Mouse (Mus musculus) subcutaneous adipose tissue, adult 2 months (tissue): ENCODE results near the gene Ruvbl2. TPM values are rescaled to one million over a fixed set of nuclear protein-coding genes. Genes with fewer than 3 reads are reported as not detected.

Source experiments
- polyA plus RNA-seq: library from polyadenylated mRNA; depleted of rRNA; stranded (reverse); fragments of >200 nt; gene quantifications from 2 replicates; pipeline ENCODE4 v1.2.3, GENCODE M21; 2012; ENCODE audit warnings: low replicate concordance; rRNA removed

Ruvbl2 gene
- polyA plus RNA-seq = 41.3 and 83.3 TPM in 2 replicates

DNA sequence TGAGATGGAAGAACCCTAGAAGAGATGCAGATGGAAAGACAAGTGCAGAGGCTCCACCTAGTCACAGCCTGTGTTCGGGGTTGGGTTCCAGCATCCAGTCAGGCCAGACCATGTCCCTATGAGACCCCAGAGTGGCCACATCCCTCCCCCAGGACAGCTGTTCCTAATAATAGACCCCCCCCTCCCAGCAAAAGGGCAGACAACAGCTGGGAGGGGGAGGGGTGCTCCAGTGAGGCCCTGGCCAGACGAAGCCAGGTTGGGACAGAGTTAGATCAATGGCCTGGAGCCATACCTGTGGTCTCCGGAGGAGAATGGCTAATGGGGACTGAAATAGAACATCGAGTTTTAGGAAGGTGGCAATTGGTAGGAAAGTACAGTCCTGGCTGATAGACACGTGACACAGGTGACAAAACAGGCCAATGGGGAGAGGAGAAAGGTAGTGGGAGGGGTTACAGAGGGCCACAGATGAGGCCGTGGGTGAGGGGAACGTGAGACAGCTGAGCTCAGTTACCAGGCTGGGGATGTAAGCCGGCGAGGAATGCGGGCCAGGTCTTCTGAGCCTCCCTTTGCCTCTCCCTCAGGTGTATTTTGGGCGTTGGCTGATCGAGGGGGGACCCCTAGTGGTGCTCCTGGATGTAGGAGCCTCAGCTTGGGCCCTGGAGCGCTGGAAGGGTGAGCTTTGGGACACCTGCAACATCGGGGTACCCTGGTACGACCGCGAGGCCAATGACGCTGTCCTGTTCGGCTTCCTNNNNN lies at the start of gene Ruvbl2:
Gene Ruvbl2, minus strand, starts transcription at position 576 of the 756 bp plus-strand sequence.

DNA sequence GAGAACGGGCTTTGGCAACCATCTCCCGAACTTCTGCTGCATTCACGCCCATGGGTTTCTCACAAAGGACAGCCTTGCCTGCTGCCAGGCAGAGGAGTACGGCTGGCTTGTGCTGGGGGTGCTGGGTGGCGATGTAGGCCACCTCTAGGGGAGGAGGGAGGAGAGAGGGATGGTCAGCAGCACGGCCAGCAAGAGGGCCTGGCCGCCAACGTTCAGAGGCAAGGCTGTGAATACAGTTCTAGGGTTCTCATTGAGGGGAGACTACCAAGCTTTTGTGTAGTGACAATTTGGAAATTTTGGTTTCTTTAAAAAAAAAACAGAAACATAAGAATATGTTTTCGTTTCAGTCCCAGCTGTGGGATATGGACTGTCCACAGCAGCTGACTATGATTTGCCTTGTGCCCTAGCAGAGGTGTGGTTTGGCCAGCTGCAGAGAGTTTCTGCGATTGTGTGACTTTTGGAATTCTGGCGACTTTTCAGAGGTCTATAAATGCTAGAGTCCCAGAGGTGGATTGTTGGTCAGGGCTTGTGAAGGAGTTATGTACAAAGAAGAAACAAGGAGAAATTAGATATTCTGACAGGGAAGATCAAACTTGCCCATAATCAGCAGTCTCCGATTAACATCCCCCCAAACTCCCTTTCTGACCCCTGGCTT lies 49.0 kb upstream of the Ruvbl2 start, which contains the start of gene Gm45808:
Gene Gm45808, minus strand, starts transcription at position 51 of the 655 bp plus-strand sequence.

DNA sequence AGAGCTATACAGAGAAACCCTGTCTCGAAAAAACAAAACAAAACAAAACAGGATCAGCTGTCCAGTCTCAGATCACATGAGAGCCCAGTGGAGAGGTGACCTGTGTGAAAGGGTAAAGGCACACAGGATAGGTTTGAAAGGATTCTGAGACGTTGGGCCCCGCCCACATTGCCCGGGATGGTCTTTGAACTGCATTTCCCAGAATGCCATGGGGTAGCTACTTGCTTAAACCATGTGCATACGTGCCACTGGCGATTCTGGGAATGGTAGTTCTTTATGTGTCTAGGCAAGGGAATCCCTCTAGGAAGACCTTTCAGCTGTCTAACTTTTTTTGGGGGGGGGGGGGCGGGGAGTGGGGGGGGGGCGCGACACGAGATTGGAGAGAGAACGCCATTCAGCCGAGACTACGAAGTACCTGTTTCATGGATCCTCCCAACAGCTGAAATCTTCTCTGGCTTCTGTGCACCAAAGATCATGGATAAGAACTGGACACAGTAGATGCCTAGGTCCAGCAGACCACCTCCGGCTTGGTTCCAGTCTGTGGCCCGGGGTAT lies 43.6 kb upstream of the Ruvbl2 start, which contains the start of gene Tulp2:
Gene Tulp2, plus strand, starts transcription at position 504 of the 554 bp plus-strand sequence.

DNA sequence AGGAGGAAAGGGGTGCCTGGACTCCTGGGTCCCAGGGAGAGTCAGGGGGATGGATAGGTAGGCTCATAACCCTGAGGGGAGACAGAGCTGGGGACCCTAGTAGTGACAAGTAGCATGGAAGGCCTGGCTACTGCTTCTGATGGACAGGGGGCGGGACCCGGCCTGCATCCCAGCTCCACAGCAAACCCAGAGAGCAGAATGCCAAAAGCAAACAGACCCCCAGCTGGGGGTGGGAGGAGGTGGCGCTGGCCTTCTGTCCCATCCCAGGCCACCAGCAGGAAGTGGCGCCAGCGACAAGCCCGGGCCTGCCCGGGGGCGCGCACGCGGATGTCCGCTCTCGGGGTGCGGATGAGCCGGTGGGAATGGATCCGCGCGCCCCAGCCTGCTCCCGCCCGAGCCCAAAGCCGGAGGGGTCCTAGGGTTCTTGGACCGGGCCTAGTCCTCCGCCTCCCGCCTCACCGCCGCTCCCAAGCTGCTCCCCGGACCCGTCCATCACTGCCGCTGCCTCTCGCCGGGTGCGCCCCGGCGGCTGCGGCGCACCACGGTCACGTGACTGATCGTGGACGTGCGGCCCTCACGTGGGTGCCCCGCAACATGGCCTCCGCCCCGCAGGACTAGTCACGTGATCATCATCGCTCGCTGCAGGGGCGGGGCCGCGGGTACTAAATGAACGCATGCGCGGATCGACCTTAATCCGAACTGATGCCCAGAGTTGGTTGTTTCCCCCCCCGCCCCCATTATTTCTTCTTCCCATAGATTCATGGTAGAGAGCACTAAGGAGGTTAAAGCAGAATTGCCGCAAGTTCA lies 28.6 kb upstream of the Ruvbl2 start, which contains the start of gene Bax:
Gene Bax, minus strand, starts transcription at position 616 of the 807 bp plus-strand sequence.

DNA sequence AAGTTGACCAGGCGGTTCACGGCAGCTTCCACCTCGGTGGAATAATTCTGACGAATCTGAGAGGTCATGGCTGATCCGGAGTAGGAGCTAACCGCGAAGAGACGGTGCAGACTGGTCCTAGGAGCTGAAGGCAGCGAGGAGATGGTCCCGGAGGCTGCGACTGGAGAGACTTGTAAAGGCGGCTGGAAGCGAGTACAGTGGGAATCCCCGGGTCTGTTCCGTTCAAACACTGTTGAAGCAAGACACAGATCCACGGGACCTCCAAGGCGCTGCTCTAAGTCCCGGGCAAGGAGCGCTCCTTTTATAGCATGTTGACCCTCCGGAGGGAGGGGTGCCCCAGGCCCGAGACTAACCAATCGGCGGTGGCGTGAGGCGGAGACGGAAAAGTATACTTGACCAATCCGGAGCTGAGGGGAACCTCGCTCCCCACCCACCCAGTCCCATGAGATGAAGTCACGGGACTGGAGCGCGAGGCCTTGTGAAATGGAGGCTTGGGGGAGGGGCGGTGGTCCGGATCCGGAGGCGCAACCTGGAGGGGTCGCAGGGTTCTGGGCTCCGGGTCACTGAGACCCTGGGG lies 21.8 kb upstream of the Ruvbl2 start, which contains the start of gene Ftl1:
Gene Ftl1, minus strand, starts transcription at position 321 of the 577 bp plus-strand sequence.

DNA sequence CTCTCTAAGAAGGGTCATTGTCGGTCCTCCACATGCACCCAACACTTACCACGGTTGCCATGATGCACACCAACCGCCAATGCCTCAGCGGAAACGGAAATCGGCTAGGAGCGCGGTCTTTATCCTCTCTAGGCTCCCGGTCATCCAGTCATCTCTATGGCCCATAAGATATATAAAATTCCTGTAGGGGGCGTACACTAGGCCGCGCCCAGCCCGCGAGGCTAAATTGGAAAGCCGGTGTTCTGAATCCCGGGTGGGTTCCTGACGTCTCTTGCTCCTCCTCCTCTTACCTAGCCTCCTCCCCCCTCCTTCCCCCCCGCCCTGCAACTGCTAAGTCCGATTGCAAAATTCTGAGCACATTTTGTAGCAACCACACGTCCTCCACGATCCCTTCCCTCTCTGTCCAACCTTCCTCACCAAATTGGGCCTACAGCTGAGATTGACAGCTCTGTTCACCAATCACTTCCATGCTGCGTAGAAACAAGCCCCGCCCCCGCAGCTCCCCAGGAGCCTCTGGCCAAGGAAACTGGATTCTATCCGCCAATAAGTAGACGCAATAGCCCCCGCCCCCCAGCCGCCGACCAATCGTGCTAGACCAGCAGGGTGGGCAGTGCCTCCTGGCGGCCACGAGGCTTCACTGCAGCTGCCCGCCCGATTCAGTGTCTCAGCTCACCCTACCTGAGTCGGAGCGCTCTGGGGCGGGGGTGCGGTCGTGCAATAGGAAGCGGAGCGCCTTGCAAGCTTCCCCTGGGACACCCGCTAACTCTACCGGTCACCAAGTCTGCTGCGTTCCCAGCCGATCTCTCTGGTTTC lies 3.5 kb downstream of the Ruvbl2 start, which contains the start of gene Gys1:
Gene Gys1, plus strand, starts transcription at position 642 of the 813 bp plus-strand sequence.

DNA sequence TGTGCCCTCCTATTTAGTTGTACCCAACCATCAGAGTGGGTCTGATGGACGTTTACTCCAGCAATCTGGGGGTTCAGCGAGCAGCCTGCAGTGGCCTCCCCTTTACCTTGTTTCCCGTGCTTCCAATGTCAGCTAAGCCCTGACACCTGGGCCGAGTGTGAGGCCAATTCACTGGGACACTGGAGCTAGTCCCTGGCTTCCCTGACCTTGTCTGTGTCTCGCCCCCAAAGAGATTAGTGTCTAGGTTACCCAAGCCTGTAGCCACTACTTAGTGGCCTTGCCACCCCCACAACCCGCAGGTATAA lies 17.3 kb downstream of the Ruvbl2 start, which contains the start of gene Lhb:
Gene Lhb, plus strand, starts transcription at position 206 of the 305 bp plus-strand sequence.

DNA sequence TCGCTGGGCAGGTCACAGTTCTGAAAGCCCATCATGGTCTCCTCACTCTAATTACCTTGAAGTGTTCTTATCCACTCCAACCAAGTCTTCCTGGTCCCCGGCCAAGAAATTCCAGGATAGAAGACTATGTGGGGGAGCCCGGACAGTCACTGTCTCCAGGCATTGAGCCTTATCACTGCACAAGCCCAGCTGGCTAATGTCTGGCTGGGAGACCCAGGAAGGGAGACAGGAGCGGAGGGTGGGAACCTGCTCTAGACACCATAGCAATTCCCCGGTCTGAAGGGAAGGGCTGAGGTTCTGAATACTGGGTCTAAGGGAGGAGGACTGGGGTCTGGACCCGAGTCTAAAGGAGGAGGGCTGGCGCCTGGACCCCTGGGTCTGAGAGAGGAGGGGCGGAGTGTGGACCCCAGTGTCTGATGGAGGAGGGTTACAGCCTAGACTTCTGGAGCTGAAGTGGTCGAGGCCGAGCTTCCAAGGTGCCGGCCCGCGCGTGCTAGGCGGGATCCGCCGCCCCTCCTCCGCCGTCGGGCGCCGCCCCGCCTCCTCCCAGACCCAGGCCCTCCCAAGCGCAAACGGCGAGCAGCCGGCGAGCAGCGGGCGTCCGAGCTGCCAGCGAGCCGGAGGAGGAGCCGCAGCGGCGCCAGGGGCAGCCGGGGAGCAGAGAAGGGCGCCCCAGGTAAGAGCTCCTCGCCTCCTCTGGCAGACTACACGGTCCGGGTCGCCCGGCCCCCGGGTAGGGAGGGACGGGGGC lies 24.6 kb downstream of the Ruvbl2 start, which contains the start of gene Ntf5:
Gene Ntf5, plus strand, starts transcription at position 583 of the 751 bp plus-strand sequence.

DNA sequence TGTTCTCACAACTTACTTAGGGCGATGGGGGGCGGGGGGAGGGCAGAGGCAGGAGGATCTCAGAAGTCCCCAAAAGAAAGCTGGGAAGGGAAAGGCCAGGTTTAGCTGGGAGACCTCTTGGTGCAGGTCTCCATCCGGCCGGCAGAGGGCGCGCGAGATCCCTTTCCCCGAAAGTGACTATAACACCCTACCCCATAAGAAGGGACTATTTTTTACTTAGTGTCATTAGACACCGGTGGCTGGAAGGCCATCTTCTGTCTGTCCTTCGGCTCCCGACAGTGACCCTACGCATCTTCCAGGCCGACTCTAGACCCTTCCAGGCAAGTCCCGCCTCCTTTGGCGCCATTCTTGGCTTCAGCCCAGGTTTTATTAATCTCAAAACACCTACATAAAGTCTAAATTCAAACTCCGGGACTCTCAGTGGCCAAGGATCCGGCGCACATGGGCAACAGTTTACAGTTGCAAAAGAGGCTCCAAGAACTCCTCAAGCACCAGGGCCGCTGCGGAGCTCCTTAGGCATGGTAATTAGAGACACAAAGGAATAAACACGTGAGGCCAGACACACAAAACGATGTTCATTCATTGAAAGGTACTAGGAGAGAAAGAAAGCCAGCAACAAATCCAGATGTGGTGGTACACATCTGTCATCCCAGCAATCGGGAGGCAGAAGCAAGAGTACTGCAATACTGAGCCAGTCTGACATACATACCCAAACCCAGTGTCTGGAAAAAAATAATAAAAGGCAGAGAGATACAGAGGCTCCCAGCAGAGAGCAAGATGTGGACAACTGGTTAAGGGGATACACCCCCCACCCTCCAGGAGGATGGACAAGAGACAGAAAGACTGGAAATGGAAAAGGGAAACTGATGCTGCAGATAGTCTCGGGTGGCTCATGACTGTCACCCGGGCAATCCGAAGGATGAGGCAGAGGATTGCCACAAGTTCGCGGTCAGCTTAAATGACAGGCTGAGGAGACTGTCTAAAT lies 32.5 kb downstream of the Ruvbl2 start, which contains the start of gene Kcna7:
Gene Kcna7, plus strand, starts transcription at position 563 of the 985 bp plus-strand sequence.

DNA sequence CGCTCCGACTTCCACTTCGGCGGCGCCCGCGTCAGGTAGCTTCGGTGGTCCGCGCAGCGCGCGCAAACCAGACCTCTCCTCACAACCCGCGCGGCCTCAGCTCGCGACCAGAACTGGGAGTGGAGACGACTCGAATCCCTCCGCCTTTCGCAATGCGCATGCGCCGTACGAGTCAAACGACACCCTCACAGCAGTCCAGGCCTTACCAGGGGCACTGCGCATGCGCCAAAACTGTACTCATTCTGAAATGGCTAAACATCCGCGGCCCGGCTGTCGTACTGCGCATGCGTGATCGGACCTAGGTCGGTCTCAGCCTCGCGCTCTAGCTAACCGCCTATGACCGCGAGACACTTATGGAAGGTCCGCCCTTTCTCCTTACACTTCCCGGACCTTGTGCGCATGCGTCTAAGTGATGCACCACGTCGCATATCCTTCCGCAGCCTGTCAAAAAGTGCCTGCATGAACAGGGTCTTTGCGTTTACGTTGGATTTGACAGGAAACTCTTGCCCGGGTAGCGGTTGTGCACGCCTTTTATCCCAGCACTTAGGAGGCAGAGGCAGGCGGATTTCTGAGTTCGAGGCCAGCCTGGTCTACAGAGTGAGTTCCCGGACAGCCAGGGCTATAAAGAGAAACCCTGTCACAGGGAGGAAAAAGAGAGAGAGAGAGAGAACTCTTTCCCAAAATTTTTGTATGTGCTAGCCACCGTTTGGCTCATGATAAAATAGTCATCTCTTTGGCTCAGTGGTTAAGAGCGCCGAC lies 42.1 kb downstream of the Ruvbl2 start, which contains the start of gene Snrnp70:
Gene Snrnp70, minus strand, starts transcription at position 165 of the 759 bp plus-strand sequence.

Other genes starting within 250 kb of the Ruvbl2 start
- 0.09 and 0.14 TPM in 2 replicates for gene Ccdc155, start 233.2 kb downstream of the Ruvbl2 start, polyA plus RNA-seq
- gene Dkkl1, start 225.9 kb downstream of the Ruvbl2 start, polyA plus RNA-seq = 0.17 and 0.73 TPM in 2 replicates
- 30.9 and 110 TPM in 2 replicates for gene Tead2, start 222.3 kb downstream of the Ruvbl2 start, polyA plus RNA-seq
- gene Cd37, start 199.0 kb downstream of the Ruvbl2 start, polyA plus RNA-seq = 37.7 and 42.8 TPM in 2 replicates
- not detected in 2 replicates for gene Slc6a16, start 197.0 kb downstream of the Ruvbl2 start, polyA plus RNA-seq
- 0.11 TPM in 1 of 2 replicates, not detected in the other for gene Slc6a21, start 160.6 kb downstream of the Ruvbl2 start, polyA plus RNA-seq
- 20.9 and 38.3 TPM in 2 replicates for gene Trpm4, start 104.3 kb downstream of the Ruvbl2 start, polyA plus RNA-seq
- gene Hrc, start 102.8 kb downstream of the Ruvbl2 start, polyA plus RNA-seq = 0.30 and 1.2 TPM in 2 replicates
- gene Ppfia3, start 71.1 kb downstream of the Ruvbl2 start, polyA plus RNA-seq = 2.0 and 2.5 TPM in 2 replicates
- gene Lin7b, start 67.5 kb downstream of the Ruvbl2 start, polyA plus RNA-seq = 4.4 and 34.4 TPM in 2 replicates
- 195 and 299 TPM in 2 replicates for gene Snrnp70, start 42.4 kb downstream of the Ruvbl2 start, polyA plus RNA-seq
- 0.07 and 0.18 TPM in 2 replicates for gene Kcna7, start 32.4 kb downstream of the Ruvbl2 start, polyA plus RNA-seq
- 0.13 and 1.2 TPM in 2 replicates for gene Ntf5, start 24.4 kb downstream of the Ruvbl2 start, polyA plus RNA-seq
- not detected in 2 replicates for gene Lhb, start 17.3 kb downstream of the Ruvbl2 start, polyA plus RNA-seq
- gene Gys1, start 3.3 kb downstream of the Ruvbl2 start, polyA plus RNA-seq = 95.5 and 128 TPM in 2 replicates
- 2,999 and 3,958 TPM in 2 replicates for gene Ftl1, start 21.8 kb upstream of the Ruvbl2 start, polyA plus RNA-seq
- 94.4 and 133 TPM in 2 replicates for gene Bax, start 28.8 kb upstream of the Ruvbl2 start, polyA plus RNA-seq
- gene Tulp2, start 43.8 kb upstream of the Ruvbl2 start, polyA plus RNA-seq = 0.20 and 0.76 TPM in 2 replicates
- 5.0 and 20.5 TPM in 2 replicates for gene Gm45808, start 48.7 kb upstream of the Ruvbl2 start, polyA plus RNA-seq
- 21.6 and 53.7 TPM in 2 replicates for gene Dhdh, start 50.7 kb upstream of the Ruvbl2 start, polyA plus RNA-seq
- 427 and 466 TPM in 2 replicates for gene Nucb1, start 72.3 kb upstream of the Ruvbl2 start, polyA plus RNA-seq
- 26.7 and 32.6 TPM in 2 replicates for gene Ppp1r15a, start 88.2 kb upstream of the Ruvbl2 start, polyA plus RNA-seq
- gene Plekha4, start 88.2 kb upstream of the Ruvbl2 start, polyA plus RNA-seq = 12.8 and 21.4 TPM in 2 replicates
- 3.1 and 7.0 TPM in 2 replicates for gene Hsd17b14, start 116.8 kb upstream of the Ruvbl2 start, polyA plus RNA-seq
- 143 and 215 TPM in 2 replicates for gene Bcat2, start 132.1 kb upstream of the Ruvbl2 start, polyA plus RNA-seq
- 0.78 and 1.8 TPM in 2 replicates for gene Fgf21, start 177.4 kb upstream of the Ruvbl2 start, polyA plus RNA-seq
- gene Fut1, start 179.2 kb upstream of the Ruvbl2 start, polyA plus RNA-seq = 0.07 and 0.24 TPM in 2 replicates
- 0.41 and 1.0 TPM in 2 replicates for gene Izumo1, start 183.7 kb upstream of the Ruvbl2 start, polyA plus RNA-seq
- gene Rasip1, start 189.4 kb upstream of the Ruvbl2 start, polyA plus RNA-seq = 38.6 and 65.4 TPM in 2 replicates
- 7.2 and 11.2 TPM in 2 replicates for gene Mamstr, start 201.9 kb upstream of the Ruvbl2 start, polyA plus RNA-seq
- gene Fut2, start 228.3 kb upstream of the Ruvbl2 start, polyA plus RNA-seq = 0.03 and 21.7 TPM in 2 replicates
- gene Ntn5, start 245.9 kb upstream of the Ruvbl2 start, polyA plus RNA-seq = not detected in 2 replicates